Mouse (Mus musculus) liver, adult (tissue): ENCODE results near the gene 6030445D17Rik.

Source experiments
- GATA4 ChIP-seq: IDR thresholded peaks from 2 replicates; pipeline ENCODE4 v1.6.1; 2014; ENCODE audit warnings: mild to moderate bottlenecking, low read length; ENCODE audit not compliant: insufficient replicate concordance

The 6030445D17Rik gene

DNA sequence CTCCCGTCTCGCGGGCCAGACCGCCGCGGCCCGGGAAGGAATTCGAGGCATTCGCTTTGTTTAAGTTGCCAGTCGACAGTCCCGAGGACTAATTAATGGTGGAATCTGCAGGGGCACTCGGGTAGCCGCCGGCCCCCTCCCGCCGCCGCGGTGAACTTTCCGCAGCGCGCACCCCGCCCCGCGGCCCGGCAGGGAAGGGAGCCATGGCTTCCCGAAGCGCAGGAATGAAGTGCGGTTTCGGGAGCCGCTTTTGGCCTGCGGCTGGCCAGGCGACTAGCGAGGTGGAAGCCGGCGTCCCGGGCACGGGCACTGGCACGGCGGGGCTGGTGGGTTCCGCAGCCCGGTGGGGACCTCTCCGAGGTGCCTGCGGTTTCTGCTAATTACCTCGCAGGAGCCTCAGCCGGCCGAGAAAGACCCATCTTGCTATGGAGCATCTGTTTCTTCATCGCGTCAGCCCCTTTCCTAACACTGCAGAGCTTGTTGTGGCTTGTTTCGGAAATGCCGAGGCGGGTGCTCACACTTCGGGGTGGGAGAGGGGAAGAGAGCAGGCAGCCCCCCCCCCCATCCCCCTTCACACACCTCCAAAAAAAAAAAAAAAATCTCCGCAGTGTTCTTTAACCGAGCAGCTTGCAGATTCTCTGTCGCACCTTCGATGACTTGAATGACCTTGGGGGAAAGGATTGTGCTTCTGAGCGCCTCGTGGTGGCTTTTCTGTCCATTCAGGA, 8.5 kb downstream of the 6030445D17Rik start:
- TF ChIP-seq GATA4, result no peak

DNA sequence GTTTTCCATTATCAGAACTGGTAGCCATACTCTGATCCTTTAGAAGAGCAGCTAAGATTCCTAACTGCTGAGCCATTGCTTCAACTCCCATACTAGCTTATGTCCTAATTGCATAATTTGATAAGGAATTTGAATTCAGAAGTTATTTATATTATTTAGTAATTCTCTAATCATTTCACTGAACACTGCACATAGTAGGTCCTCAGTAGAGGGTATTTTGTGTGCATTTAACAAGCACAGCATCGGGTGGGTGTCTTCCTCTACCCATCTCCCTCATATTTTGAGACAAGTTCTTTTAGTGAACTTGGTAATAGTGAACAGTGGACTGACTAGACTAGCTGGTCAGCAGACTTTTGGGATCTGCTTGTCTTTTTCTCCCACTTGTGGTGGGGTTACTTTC, 14.6 kb downstream of the 6030445D17Rik start:
- TF ChIP-seq GATA4, result no peak

DNA sequence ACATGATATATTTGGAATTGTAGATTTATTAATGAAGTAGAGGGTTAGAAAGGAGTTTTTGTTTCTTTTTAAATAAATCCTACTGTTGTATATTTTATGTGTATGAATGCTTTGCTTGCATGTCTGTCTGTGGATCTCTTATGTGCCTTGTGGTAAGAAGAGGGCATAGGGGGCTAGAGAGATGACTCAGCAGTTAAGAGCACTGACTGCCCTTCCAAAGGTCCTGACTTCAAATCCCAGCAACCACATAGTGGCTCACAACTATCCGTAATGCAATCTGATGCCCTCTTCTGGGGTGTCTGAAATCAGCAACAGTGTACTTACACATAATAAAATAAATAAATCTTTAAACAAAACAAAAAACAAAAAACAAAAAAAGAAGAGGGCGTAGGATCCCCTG, 24.5 kb downstream of the 6030445D17Rik start:
- TF ChIP-seq GATA4, result no peak

DNA sequence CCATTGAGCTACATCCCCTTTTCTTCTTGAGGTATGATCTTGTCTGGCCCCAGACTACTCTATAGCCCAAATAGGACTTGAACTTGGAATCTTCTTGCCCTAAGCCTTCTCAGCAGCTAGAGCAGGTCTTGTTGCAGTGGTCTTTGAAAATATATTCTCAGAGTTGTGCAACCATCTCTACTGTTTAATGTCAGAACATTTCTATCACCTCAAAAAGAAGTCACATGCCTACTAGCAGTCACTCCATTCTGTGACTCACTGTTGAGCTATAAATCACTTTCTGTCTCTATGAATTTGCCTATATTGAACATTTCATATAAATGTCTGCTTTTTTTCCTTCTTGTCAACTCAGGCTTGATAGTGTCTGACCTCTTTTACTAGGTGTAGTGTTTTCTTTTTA, 33.9 kb downstream of the 6030445D17Rik start:
- TF ChIP-seq GATA4, result no peak

DNA sequence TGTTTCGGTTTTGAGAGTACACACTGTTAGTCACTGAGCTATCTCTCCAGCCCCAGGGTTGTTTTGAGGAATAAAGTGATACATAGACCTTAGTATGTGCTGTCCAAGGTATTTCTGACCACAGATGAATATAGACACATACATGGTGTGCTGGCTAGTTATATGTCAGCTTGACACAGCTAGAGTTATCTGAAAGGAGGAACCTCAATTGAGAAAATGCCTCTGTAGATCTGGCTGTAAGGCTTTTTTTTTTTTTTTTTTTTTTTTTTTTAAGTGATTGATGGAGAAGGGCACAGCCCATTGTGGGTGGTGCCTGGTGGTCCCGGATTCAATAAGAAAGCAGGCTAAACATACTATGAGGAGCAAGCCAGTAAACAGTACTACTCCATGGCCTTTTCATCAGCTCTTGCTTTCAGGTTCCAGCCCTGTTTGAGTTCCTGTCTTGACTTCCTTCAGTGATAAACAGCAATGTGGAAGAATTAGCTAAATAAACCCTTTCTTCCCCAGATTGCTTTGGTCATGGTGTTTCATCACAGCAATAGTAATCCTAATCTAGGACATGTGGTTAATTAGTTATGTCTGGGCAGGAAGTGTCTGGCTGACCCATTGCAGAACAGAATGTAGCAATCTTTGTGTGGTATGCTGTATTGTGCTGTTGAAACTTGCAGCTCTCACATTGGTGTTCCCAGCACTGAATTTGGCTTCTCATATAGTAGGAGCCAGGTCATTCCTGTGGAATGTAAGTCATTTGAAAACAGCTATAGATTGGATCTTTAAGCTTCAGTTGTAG, 43.6 kb downstream of the 6030445D17Rik start:
- TF ChIP-seq GATA4, result peak; percentile 66

DNA sequence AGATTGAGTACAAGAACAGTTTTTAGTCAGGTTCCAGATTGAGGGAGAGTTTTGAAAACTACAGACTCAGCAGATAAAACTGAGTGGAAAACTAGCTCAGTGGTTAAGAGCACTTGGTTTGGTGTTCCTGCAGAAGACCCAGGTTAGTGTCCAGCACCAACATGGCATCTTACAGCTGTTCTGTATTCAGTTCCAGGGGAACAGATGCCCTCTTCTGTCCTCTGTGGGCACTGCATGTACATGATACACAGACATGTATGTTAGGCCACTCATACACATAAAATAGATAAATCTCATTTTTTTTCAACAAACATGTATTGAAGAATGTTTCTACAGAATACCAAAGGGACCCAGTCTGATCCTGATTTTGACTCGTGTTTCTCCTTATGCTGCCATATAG, 47.8 kb downstream of the 6030445D17Rik start:
- no peak for TF ChIP-seq GATA4

DNA sequence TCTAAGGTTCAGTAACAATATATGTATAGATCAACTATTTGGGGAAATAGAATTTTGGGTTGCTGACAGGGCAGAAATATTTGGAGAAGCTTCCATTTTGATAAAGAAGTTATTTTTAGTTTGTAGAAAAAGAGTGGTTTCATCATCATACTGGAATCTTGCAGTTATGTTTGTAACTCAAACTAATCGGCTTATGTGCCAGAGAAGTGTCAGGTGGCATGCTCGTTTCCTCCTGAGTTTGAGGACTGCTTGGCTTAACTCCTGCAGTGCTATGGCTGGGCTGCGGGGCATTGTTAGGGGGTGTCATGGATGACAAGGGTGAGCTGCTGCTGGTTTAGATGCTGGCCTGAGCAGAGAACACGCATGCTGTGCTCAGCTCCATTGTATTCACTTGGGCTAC, 49.7 kb downstream of the 6030445D17Rik start:
- TF ChIP-seq GATA4, result no peak

DNA sequence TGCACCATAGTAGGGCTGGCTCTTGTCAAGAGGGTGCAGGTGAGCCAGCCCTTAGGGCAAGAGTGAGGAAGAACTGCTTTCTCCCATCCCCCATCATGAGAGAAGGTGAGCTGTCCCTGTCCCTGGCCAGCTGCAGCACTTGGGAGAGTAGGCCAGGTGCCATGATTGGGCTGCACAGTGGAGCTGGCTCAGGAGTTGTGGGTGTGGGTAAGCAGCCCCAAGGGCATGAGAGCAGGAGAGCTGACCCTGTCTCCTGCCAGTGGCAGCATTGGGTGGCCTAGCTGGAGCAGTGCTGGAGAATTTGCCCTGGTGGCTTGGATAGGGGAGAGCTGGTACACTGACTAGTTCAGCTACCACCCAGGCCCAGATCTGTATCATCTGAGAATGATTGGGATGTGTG, 50.9 kb downstream of the 6030445D17Rik start:
- TF ChIP-seq GATA4, result no peak
